Mouse (Mus musculus) G1E (cell line): ENCODE data around the gene Vps13c.

Experiments used
- CTCF ChIP-seq: IDR thresholded peaks from 2 replicates; pipeline ENCODE4 v1.5.1; 2012; ENCODE audit warnings: low read depth, low read length, inconsistent platforms, mixed read lengths
- GATA1 ChIP-seq: IDR thresholded peaks from 2 replicates; pipeline ENCODE4 v1.6.1; 2012; ENCODE audit warnings: borderline replicate concordance, low read length, inconsistent platforms, mixed read lengths
- POLR2AphosphoS5 ChIP-seq: IDR thresholded peaks from 2 replicates; pipeline ENCODE4 v1.6.1; 2012; ENCODE audit warnings: low read depth, low read length, inconsistent platforms; ENCODE audit not compliant: insufficient replicate concordance

DNA sequence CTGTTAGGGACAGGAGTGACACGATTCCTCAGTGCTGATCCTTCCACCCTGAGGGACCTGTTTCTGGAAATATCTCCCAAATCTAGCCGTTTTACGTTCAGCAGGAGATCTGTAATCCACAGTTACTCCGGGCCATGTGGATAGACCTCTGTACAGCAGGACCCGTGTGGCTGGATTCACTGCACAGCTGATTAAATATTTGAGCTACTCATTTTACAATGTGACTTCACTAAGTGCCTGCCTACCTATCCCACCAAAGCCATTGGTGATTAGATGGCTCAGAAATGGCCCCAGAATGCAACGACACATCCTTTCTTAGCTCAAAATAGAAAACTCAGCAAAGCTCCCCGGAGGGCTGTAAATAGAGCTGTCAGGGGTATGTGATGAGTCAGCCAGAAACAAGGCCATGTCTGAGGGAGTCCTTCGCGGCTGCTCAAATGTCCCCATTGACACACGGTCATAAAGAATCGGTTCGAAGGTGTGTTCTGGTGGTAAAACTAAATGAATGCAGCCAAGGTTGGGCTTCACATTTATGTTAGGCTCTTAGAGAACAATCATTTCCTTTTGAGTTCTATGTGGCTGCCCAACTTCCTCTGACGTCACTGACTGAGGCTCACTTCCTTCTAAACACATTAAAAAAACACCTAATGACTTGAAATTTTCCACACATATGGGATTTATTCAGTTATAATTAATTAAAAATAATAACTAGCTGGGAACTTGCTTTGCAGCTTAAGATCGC lies 40.9 kb upstream of the Vps13c start:
- TF ChIP-seq CTCF (no peak), POLR2AphosphoS5 (no peak), GATA1 (no peak)
